Mouse (Mus musculus): ENCODE measurements around the gene Larp1. TPM values are rescaled to one million over a fixed set of nuclear protein-coding genes. Genes with fewer than 3 reads are reported as not detected.

The Larp1 gene
- polyA plus RNA-seq, 1 experiment, result 54.4 TPM

DNA sequence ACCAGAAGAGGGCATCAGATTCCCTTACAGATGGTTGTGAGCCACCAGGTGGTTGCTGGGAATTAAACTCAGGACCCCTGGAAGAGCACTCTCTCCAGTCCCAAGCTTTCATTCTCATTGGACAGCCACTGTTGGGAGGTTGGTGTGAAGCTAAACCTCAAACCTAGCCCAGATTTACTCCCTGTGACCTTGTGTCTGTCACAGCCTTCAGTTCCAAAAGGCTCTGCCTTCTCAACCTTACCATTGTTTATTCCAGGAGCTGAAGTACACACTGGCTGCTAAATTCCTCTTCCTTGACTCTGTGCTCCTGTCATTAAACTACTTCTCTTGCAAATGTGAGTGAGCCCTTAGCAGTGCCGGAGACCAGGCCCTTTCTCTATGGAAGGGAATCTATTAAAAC, 20.1 kb downstream of the Larp1 start:
- DNase-seq, result no peak
- 97% methylated on average over 1 of the region's 1 CpGs for WGBS
- TF ChIP-seq CTCF (IDR thresholded peaks at IDR 0.05; ENCODE audit: borderline replicate concordance, control insufficient read depth, extremely low read depth, insufficient read depth, low read length, poor library complexity) (no peak), POLR2A (IDR thresholded peaks at IDR 0.05; ENCODE audit: control insufficient read depth, extremely low read depth, insufficient read depth, low read length, poor library complexity) (no peak)
- Histone ChIP-seq H3K36me3 (ENCODE audit: control insufficient read depth, insufficient read depth, low read length) (no peaks in the 10 kb centered on the region), H3K27me3 (ENCODE audit: control insufficient read depth, insufficient read depth, low read length) (no peaks in the 10 kb centered on the region), H3K27ac (ENCODE audit: control insufficient read depth, insufficient read depth, low read length) (no peak overlapping the region), H3K4me3 (ENCODE audit: control insufficient read depth, insufficient read depth, low read length) (no peak overlapping the region), H3K4me1 (replicated peaks; ENCODE audit: control insufficient read depth, insufficient read depth, low read length) (peaks cover 35% of the 10 kb centered on the region)

DNA sequence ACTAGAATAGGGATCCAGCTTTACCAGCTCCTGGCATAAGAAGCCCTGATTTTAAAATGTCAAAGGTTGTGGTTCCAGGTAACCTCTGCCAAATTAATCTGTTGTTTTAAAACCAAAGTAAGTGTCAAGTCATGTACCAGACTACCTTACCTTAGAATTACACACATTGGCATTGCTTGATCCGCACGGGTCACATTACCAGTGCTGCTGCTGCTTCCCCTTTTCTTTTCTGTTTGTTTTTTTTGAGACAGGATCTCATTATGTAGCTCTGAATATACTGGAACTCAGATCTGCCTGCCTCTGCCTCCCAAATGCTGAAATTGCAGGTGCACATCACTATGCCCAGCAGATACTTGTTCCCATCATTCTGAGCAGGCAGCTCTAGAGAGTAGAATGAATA, 21.0 kb downstream of the Larp1 start:
- Histone ChIP-seq H3K4me3 (ENCODE audit: control insufficient read depth, insufficient read depth, low read length) (no peak overlapping the region), H3K27me3 (ENCODE audit: control insufficient read depth, insufficient read depth, low read length) (no peaks in the 10 kb centered on the region), H3K36me3 (ENCODE audit: control insufficient read depth, insufficient read depth, low read length) (no peaks in the 10 kb centered on the region), H3K4me1 (replicated peaks; ENCODE audit: control insufficient read depth, insufficient read depth, low read length) (peaks cover 38% of the 10 kb centered on the region), H3K27ac (ENCODE audit: control insufficient read depth, insufficient read depth, low read length) (no peak overlapping the region)
- TF ChIP-seq CTCF (IDR thresholded peaks at IDR 0.05; ENCODE audit: borderline replicate concordance, control insufficient read depth, extremely low read depth, insufficient read depth, low read length, poor library complexity), result no peak
- no peak for TF ChIP-seq POLR2A (IDR thresholded peaks at IDR 0.05; ENCODE audit: control insufficient read depth, extremely low read depth, insufficient read depth, low read length, poor library complexity)
- no peak for DNase-seq
- WGBS, result 34% methylated on average over 2 of the region's 2 CpGs

DNA sequence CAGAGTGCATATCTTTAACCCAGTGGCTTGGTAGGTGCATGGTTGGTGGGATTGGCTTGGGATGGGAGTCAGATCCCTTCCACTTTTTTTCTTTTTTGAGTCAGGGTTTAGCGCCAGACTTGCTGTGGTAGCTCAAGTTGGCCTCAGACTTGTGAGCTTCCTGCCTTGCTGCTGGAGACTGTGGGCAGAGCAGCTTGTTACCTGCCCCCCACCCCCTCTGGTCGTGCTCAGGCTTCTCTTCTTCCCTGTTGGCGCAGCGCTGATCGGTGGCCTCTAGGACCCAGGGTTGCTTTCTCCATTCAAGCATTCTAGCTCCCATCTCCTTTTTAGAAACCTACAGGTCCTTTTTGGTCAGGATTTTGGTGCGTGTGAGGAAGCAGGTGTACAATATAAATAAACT, 22.3 kb downstream of the Larp1 start:
- Histone ChIP-seq H3K27me3 (ENCODE audit: control insufficient read depth, insufficient read depth, low read length) (no peaks in the 10 kb centered on the region), H3K4me3 (ENCODE audit: control insufficient read depth, insufficient read depth, low read length) (no peak overlapping the region)

DNA sequence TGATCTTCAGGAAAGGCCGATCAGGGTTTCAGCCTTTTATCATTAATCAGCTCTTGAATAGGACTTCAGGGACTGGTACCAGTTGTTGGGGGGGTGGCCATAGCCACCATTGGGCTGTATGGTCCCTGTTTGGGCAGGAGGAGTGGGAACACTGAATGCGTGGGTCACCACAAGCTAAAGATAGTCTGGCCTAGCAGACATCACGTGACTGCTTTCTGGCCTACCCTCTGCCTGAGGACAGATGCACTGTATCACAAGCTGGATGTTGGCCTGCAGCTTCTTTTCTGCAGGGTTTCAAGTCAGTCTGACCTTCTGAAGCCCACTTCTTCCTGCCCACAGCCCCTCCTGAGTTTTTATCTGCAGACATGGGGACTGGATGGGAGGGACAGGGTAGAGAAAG, 24.8 kb downstream of the Larp1 start:
- WGBS, result 76% methylated on average over 3 of the region's 3 CpGs
- DNase-seq, result no peak

More for the DNA sequence above, 22.3 kb downstream of the Larp1 start:
- peak; percentile 33 for DNase-seq
- H3K36me3 ChIP-seq (ENCODE audit: control insufficient read depth, insufficient read depth, low read length), result no peaks in the 10 kb centered on the region
- peaks cover 34% of the 10 kb centered on the region for H3K4me1 ChIP-seq (replicated peaks; ENCODE audit: control insufficient read depth, insufficient read depth, low read length)
- H3K27ac ChIP-seq (ENCODE audit: control insufficient read depth, insufficient read depth, low read length), result no peak overlapping the region
- no peak for TF ChIP-seq CTCF (IDR thresholded peaks at IDR 0.05; ENCODE audit: borderline replicate concordance, control insufficient read depth, extremely low read depth, insufficient read depth, low read length, poor library complexity)
- TF ChIP-seq POLR2A (IDR thresholded peaks at IDR 0.05; ENCODE audit: control insufficient read depth, extremely low read depth, insufficient read depth, low read length, poor library complexity), result no peak
- 12% methylated on average over 6 of the region's 6 CpGs for WGBS

DNA sequence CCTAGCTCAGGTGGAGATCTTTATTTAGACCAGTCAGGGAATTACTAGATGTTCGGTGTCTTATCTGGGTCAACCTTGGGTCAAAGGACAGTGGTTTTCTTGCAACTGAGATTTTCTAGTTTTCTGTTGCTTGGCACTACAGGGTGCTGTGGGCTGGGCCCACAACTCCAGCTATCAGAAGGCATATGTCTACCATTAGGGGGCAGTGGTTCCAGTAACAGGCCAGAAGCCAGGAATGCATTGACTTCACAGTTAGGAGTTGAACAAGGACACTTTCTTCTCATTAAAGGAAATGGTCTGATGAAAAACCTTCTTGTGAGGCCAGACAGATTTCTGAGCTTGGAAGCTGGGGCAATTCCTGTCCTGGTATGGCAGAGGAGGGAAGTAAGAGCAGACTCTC, 30.2 kb downstream of the Larp1 start:
- no peaks in the 10 kb centered on the region for H3K27me3 ChIP-seq (ENCODE audit: control insufficient read depth, insufficient read depth, low read length)
- 87% methylated on average over 1 of the region's 1 CpGs for WGBS
- H3K4me1 ChIP-seq (replicated peaks; ENCODE audit: control insufficient read depth, insufficient read depth, low read length), result peaks cover 6% of the 10 kb centered on the region; the same call in 1 of the 2 replicates
- no peak overlapping the region for H3K4me3 ChIP-seq (ENCODE audit: control insufficient read depth, insufficient read depth, low read length)
- peaks cover 13% of the 10 kb centered on the region for H3K36me3 ChIP-seq (ENCODE audit: control insufficient read depth, insufficient read depth, low read length)
- H3K27ac ChIP-seq (ENCODE audit: control insufficient read depth, insufficient read depth, low read length), result no peak overlapping the region
- peak; percentile 24 for DNase-seq
- TF ChIP-seq CTCF (IDR thresholded peaks at IDR 0.05; ENCODE audit: borderline replicate concordance, control insufficient read depth, extremely low read depth, insufficient read depth, low read length, poor library complexity) (no peak), POLR2A (IDR thresholded peaks at IDR 0.05; ENCODE audit: control insufficient read depth, extremely low read depth, insufficient read depth, low read length, poor library complexity) (no peak)

More for the DNA sequence above, 24.8 kb downstream of the Larp1 start:
- no peak overlapping the region for H3K27ac ChIP-seq (ENCODE audit: control insufficient read depth, insufficient read depth, low read length)
- H3K36me3 ChIP-seq (ENCODE audit: control insufficient read depth, insufficient read depth, low read length), result no peaks in the 10 kb centered on the region
- no peaks in the 10 kb centered on the region for H3K27me3 ChIP-seq (ENCODE audit: control insufficient read depth, insufficient read depth, low read length)
- TF ChIP-seq CTCF (IDR thresholded peaks at IDR 0.05; ENCODE audit: borderline replicate concordance, control insufficient read depth, extremely low read depth, insufficient read depth, low read length, poor library complexity) (no peak), POLR2A (IDR thresholded peaks at IDR 0.05; ENCODE audit: control insufficient read depth, extremely low read depth, insufficient read depth, low read length, poor library complexity) (no peak)
- no peak overlapping the region for H3K4me3 ChIP-seq (ENCODE audit: control insufficient read depth, insufficient read depth, low read length)
- H3K4me1 ChIP-seq (replicated peaks; ENCODE audit: control insufficient read depth, insufficient read depth, low read length), result peaks cover 26% of the 10 kb centered on the region

DNA sequence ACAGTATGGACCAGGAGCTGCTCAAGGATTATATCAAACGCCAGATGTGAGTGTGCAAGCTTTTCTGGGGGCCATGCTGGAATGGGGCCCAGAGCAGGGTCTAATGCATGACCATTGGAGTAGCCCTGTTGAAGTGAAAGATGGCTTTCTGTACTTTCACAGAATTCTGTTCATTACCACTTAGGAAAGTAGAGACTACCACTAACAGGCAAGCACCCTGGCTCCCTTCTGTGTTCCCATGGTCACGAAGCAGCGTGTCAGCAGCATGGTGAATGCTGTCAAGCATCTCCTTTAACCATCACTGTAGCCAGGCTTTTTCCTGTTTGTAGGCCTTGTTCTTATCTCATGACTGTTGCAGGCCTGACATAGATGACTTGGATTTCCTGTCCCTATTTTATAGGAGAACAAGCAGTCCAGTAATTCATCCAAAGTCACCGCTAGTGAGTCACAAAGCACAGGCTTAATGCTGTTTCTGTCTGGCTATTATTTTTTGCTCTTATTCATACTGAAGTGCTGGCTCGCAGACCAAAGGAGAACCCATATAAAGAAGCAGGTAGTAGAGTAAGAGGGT, 34.1 kb downstream of the Larp1 start:
- TF ChIP-seq POLR2A (IDR thresholded peaks at IDR 0.05; ENCODE audit: control insufficient read depth, extremely low read depth, insufficient read depth, low read length, poor library complexity), result no peak
- no peak for TF ChIP-seq CTCF (IDR thresholded peaks at IDR 0.05; ENCODE audit: borderline replicate concordance, control insufficient read depth, extremely low read depth, insufficient read depth, low read length, poor library complexity)
- no peak for DNase-seq
- Histone ChIP-seq H3K36me3 (ENCODE audit: control insufficient read depth, insufficient read depth, low read length) (peaks cover 35% of the 10 kb centered on the region), H3K4me1 (replicated peaks; ENCODE audit: control insufficient read depth, insufficient read depth, low read length) (no peaks in the 10 kb centered on the region), H3K27me3 (ENCODE audit: control insufficient read depth, insufficient read depth, low read length) (no peaks in the 10 kb centered on the region), H3K4me3 (ENCODE audit: control insufficient read depth, insufficient read depth, low read length) (no peak overlapping the region), H3K27ac (ENCODE audit: control insufficient read depth, insufficient read depth, low read length) (no peak overlapping the region)
- 95% methylated on average over 5 of the region's 5 CpGs for WGBS

DNA sequence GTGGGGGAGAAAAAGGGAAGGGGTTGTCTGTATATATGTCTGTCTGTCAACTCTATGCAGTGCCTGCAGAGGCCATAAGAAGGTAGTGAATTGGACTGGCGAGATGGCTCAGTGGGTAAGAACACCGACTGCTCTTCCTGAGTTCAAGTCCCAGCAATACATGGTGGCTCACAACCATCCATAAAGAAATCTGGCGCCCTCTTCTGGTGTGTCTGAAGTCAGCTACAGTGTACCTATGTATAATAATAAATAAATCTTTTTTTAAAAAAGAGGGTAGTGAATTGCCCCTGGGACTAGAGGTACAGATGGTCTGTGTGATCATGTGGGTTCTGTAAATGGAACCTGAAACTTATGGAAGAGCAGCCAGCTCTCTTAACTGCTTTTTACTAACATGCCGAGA, 37.6 kb downstream of the Larp1 start:
- WGBS, result 90% methylated on average over 4 of the region's 4 CpGs
- peak; percentile 22 for DNase-seq
- TF ChIP-seq POLR2A (IDR thresholded peaks at IDR 0.05; ENCODE audit: control insufficient read depth, extremely low read depth, insufficient read depth, low read length, poor library complexity), result no peak
- TF ChIP-seq CTCF (IDR thresholded peaks at IDR 0.05; ENCODE audit: borderline replicate concordance, control insufficient read depth, extremely low read depth, insufficient read depth, low read length, poor library complexity), result no peak
- Histone ChIP-seq H3K4me1 (replicated peaks; ENCODE audit: control insufficient read depth, insufficient read depth, low read length) (no peaks in the 10 kb centered on the region), H3K4me3 (ENCODE audit: control insufficient read depth, insufficient read depth, low read length) (no peak overlapping the region), H3K36me3 (ENCODE audit: control insufficient read depth, insufficient read depth, low read length) (peaks cover 69% of the 10 kb centered on the region), H3K27ac (ENCODE audit: control insufficient read depth, insufficient read depth, low read length) (no peak overlapping the region), H3K27me3 (ENCODE audit: control insufficient read depth, insufficient read depth, low read length) (no peaks in the 10 kb centered on the region)

Measured in thymus, adult 2 months (tissue).